In the genomic region with DNA sequence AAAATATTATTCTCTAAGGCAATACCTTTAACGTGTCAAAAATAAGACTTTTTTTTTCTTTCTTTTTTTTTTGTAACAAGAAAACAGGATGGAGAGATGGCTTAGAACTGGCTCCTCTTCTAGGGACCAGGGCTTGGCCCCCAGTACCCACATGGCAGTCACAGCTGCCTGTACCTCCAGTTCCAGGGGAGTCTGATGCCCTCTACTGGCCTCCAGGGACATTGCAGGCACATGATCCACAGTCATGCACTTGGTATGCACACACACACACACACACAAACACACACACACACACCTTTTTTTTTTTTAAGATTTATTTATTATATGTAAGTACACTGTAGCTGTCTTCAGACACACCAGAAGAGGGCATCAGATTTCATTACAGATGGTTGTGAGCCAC, we compare ENCODE assay signal across 8 mouse cellular contexts. TPM values are rescaled to one million over a fixed set of nuclear protein-coding genes. Genes with fewer than 3 reads are reported as not detected.
DNase-seq lines count a peak whose midpoint lies in the region; ATAC-seq lines count a peak whose summit lies in the region.

No protein-coding gene starts in this region.

- ATAC-seq in megakaryocyte-erythroid progenitor cell, adult 5-6 weeks (replicated peaks; ENCODE audit: low FRiP score, low TSS enrichment, poor library complexity, severe bottlenecking), result 0 out of 2 replicates have a peak, but pooled peaks have one; percentile 44
- ATAC-seq in granulocyte monocyte progenitor cell, adult 5-6 weeks (replicated peaks; ENCODE audit: poor library complexity, severe bottlenecking), result no peak

- peak; percentile 13 to 30 for DNase-seq in cerebellum, postnatal 14 days
- DNase-seq in cerebellum, adult 11 months, result no peak
- DNase-seq in lung, postnatal 36 days, result peak; percentile 32
- DNase-seq in lung, postnatal 14 days, result no peak
- DNase-seq in ZHBTc4 (ENCODE audit: low read depth, low spot score), result peak; percentile 79
- no peak for DNase-seq in c-Kit-positive CD71-positive TER-119-positive erythroid progenitor cells, embryonic 14.5 days (ENCODE audit: low spot score)

RNA-seq across cellular contexts. Expression of gene Kif1bp, which starts 20.5 kb away (rescaled TPM):
- total RNA-seq in megakaryocyte-erythroid progenitor cell, adult 5-6 weeks (2014; fragmentation: Nextera tagmentation), result 18.5 and 25.1 TPM in 2 replicates
- total RNA-seq in megakaryocyte-erythroid progenitor cell, adult 5-6 weeks (2017), result 18.7 and 20.9 TPM in 2 replicates
- total RNA-seq in granulocyte monocyte progenitor cell, adult 5-6 weeks (2014; fragmentation: Nextera tagmentation), result 16.6 and 27.9 TPM in 2 replicates
- total RNA-seq in granulocyte monocyte progenitor cell, adult 5-6 weeks (2017), result 16.4 and 16.9 TPM in 2 replicates

RNA-seq across cellular contexts. Expression of gene Srgn, which starts 30.5 kb away (rescaled TPM):
- total RNA-seq in megakaryocyte-erythroid progenitor cell, adult 5-6 weeks (2014; fragmentation: Nextera tagmentation), result 322 and 332 TPM in 2 replicates
- 732 and 1,011 TPM in 2 replicates for total RNA-seq in megakaryocyte-erythroid progenitor cell, adult 5-6 weeks (2017)
- 2,018 and 2,531 TPM in 2 replicates for total RNA-seq in granulocyte monocyte progenitor cell, adult 5-6 weeks (2014; fragmentation: Nextera tagmentation)
- 2,281 and 2,967 TPM in 2 replicates for total RNA-seq in granulocyte monocyte progenitor cell, adult 5-6 weeks (2017)

RNA-seq across cellular contexts. Expression of gene Ddx21, which starts 44.3 kb away (rescaled TPM):
- total RNA-seq in megakaryocyte-erythroid progenitor cell, adult 5-6 weeks (2014; fragmentation: Nextera tagmentation), result 183 and 189 TPM in 2 replicates
- total RNA-seq in megakaryocyte-erythroid progenitor cell, adult 5-6 weeks (2017), result 338 and 364 TPM in 2 replicates
- total RNA-seq in granulocyte monocyte progenitor cell, adult 5-6 weeks (2014; fragmentation: Nextera tagmentation), result 103 and 110 TPM in 2 replicates
- 167 and 199 TPM in 2 replicates for total RNA-seq in granulocyte monocyte progenitor cell, adult 5-6 weeks (2017)

Comparison
In these comparisons a context has a peak if more than half of its experiments do, and no peak if none do; other contexts are left out.
1. DNase-seq: peak in cerebellum, postnatal 14 days (2 of 2), lung, postnatal 36 days (single experiment) and ZHBTc4 (single experiment); none in cerebellum, adult 11 months (single experiment), lung, postnatal 14 days (single experiment) and c-Kit-positive CD71-positive TER-119-positive erythroid progenitor cells, embryonic 14.5 days (single experiment).